Mouse (Mus musculus) limb, embryonic 11.5 days (tissue): ENCODE data around the gene Diexf. TPM values are rescaled to one million over a fixed set of nuclear protein-coding genes. Genes with fewer than 3 reads are reported as not detected.

Experiments used
- ATAC-seq: fragments of 200-750 bp; cut with Nextera tagmentation; 2 replicates; pipeline ENCODE4 v1.8.0; 2017; ENCODE audit warnings: low read depth; ENCODE audit not compliant: insufficient number of reproducible peaks, low FRiP score, low TSS enrichment
- DNase-seq: peaks from one replicate; pipeline ENCODE4 v3.0.0-alpha.2; 2015; ENCODE audit warnings: low spot score
- H3K27ac ChIP-seq: fragments of 300-500 bp; sonication (generic); replicated peaks from 2 replicates; pipeline ENCODE4 v1.5.1; 2014; ENCODE audit warnings: low read depth, mild to moderate bottlenecking, low read length
- H3K27me3 ChIP-seq: fragments of 300-500 bp; sonication (generic); 2 replicates; pipeline ENCODE4 v1.6.1; 2014; ENCODE audit warnings: mild to moderate bottlenecking, low read length, mixed read lengths; ENCODE audit not compliant: control insufficient read depth, insufficient read depth
- H3K36me3 ChIP-seq: fragments of 300-500 bp; sonication (generic); 2 replicates; pipeline ENCODE4 v1.6.1; 2014; ENCODE audit warnings: mild to moderate bottlenecking, low read length, moderate library complexity, mixed read lengths; ENCODE audit not compliant: control insufficient read depth, insufficient read depth
- H3K4me1 ChIP-seq: fragments of 300-500 bp; sonication (generic); 2 replicates; pipeline ENCODE4 v1.6.1; 2014; ENCODE audit warnings: low read length, mixed read lengths; ENCODE audit not compliant: control insufficient read depth, insufficient read depth
- H3K4me2 ChIP-seq: fragments of 300-500 bp; sonication (generic); 2 replicates; pipeline ENCODE4 v1.6.1; 2014; ENCODE audit warnings: low read depth, mild to moderate bottlenecking, moderate library complexity; ENCODE audit not compliant: severe bottlenecking
- H3K4me3 ChIP-seq: fragments of 300-500 bp; sonication (generic); 2 replicates; pipeline ENCODE4 v1.5.1; 2014; ENCODE audit warnings: low read depth, low read length
- H3K9ac ChIP-seq: fragments of 300-500 bp; sonication (generic); 2 replicates; pipeline ENCODE4 v1.6.1; 2014; ENCODE audit warnings: mild to moderate bottlenecking, low read length
- H3K9me3 ChIP-seq: fragments of 300-500 bp; sonication (generic); 2 replicates; pipeline ENCODE4 v1.6.1; 2016; ENCODE audit warnings: low read length; ENCODE audit not compliant: control insufficient read depth
- WGBS: fragments of 180-500 bp; shearing (Covaris S2); extraction: QIAGEN DNeasy Blood & Tissue Kit; methylation state at CpG from one replicate; pipeline ENCODE4 v1.1.7; 2014; 5-methylcytosine and 5-hydroxymethylcytosine counted together
- polyA plus RNA-seq: library from polyadenylated mRNA; unstranded; fragments of >200 nt; fragmentation: Nextera tagmentation; extraction: Ambion mirVana; gene quantifications from 2 replicates; pipeline ENCODE4 v1.2.1, GENCODE M21; 2014

The Diexf gene
- polyA plus RNA-seq, 1 experiment from 2014 or later = 12.2 TPM

GRCm38 (mm10) chr1:193122793-193123192, 7.3 kb downstream of the Diexf start:
- H3K27ac ChIP-seq = no peak overlapping the region
- H3K4me2 ChIP-seq = no peak overlapping the region
- ATAC-seq (no peak), DNase-seq (no peak)
- H3K27me3 ChIP-seq = no peaks in the 10 kb centered on the region
- no peaks in the 10 kb centered on the region for H3K4me1 ChIP-seq
- no peak overlapping the region for H3K4me3 ChIP-seq
- WGBS = 92% methylated on average over 7 of the region's 7 CpGs
- no peaks in the 10 kb centered on the region for H3K9me3 ChIP-seq
- peaks cover 18% of the 10 kb centered on the region for H3K36me3 ChIP-seq
- no peak overlapping the region for H3K9ac ChIP-seq

GRCm38 (mm10) chr1:193112093-193112492, 18.0 kb downstream of the Diexf start:
- 95% methylated on average over 9 of the region's 9 CpGs for WGBS
- no peak overlapping the region for H3K27ac ChIP-seq
- no peak overlapping the region for H3K4me2 ChIP-seq
- H3K36me3 ChIP-seq = peaks cover 40% of the 10 kb centered on the region
- H3K4me1 ChIP-seq = no peaks in the 10 kb centered on the region
- H3K9me3 ChIP-seq = no peaks in the 10 kb centered on the region
- DNase-seq = no peak
- H3K4me3 ChIP-seq = no peak overlapping the region
- H3K27me3 ChIP-seq = no peaks in the 10 kb centered on the region
- no peak for ATAC-seq
- H3K9ac ChIP-seq = no peak overlapping the region

- 79% methylated on average over 3 of the region's 3 CpGs for WGBS
- H3K27me3 ChIP-seq = no peaks in the 10 kb centered on the region
- no peak overlapping the region for H3K27ac ChIP-seq
- peaks cover 10% of the 10 kb centered on the region for H3K36me3 ChIP-seq
- no peak overlapping the region for H3K4me3 ChIP-seq
- H3K4me1 ChIP-seq = no peaks in the 10 kb centered on the region
- no peak for ATAC-seq
- no peaks in the 10 kb centered on the region for H3K9me3 ChIP-seq
- no peak overlapping the region for H3K9ac ChIP-seq
- no peak overlapping the region for H3K4me2 ChIP-seq
- DNase-seq = no peak
Observed at GRCm38 (mm10) chr1:193102996-193103395, 27.1 kb downstream of the Diexf start.

- Histone ChIP-seq H3K9ac (no peak overlapping the region), H3K27ac (no peak overlapping the region), H3K4me1 (no peaks in the 10 kb centered on the region), H3K9me3 (no peaks in the 10 kb centered on the region), H3K36me3 (peaks cover 8% of the 10 kb centered on the region), H3K4me3 (no peak overlapping the region), H3K4me2 (no peak overlapping the region), H3K27me3 (no peaks in the 10 kb centered on the region)
- WGBS = 89% methylated on average over 5 of the region's 5 CpGs
- DNase-seq (no peak), ATAC-seq (no peak)
Observed at GRCm38 (mm10) chr1:193102556-193102955, 27.5 kb downstream of the Diexf start.

- Histone ChIP-seq H3K36me3 (peaks cover 3% of the 10 kb centered on the region; the same call in 1 of the 2 replicates), H3K9me3 (no peaks in the 10 kb centered on the region), H3K4me1 (no peaks in the 10 kb centered on the region), H3K27me3 (no peaks in the 10 kb centered on the region), H3K9ac (no peak overlapping the region), H3K4me2 (no peak overlapping the region), H3K4me3 (no peak overlapping the region), H3K27ac (no peak overlapping the region)
- 50% methylated on average over 4 of the region's 4 CpGs for WGBS
- no peak for DNase-seq
- no peak for ATAC-seq
Observed at GRCm38 (mm10) chr1:193102029-193102428, 28.0 kb downstream of the Diexf start.

GRCm38 (mm10) chr1:193098946-193099345, 31.1 kb downstream of the Diexf start:
- H3K4me1 ChIP-seq = no peaks in the 10 kb centered on the region
- H3K9ac ChIP-seq = no peak overlapping the region
- WGBS = 91% methylated on average over 3 of the region's 3 CpGs
- H3K4me2 ChIP-seq = no peak overlapping the region
- no peak for DNase-seq
- no peak overlapping the region for H3K27ac ChIP-seq
- ATAC-seq = no peak
- no peaks in the 10 kb centered on the region for H3K9me3 ChIP-seq
- no peaks in the 10 kb centered on the region for H3K36me3 ChIP-seq
- H3K27me3 ChIP-seq = no peaks in the 10 kb centered on the region
- no peak overlapping the region for H3K4me3 ChIP-seq

- H3K9me3 ChIP-seq = no peaks in the 10 kb centered on the region
- H3K4me3 ChIP-seq = no peak overlapping the region
- no peak overlapping the region for H3K9ac ChIP-seq
- no peak overlapping the region for H3K27ac ChIP-seq
- H3K4me2 ChIP-seq = no peak overlapping the region
- no peaks in the 10 kb centered on the region for H3K36me3 ChIP-seq
- no peaks in the 10 kb centered on the region for H3K4me1 ChIP-seq
- no peaks in the 10 kb centered on the region for H3K27me3 ChIP-seq
- DNase-seq (no peak), ATAC-seq (no peak)
- WGBS = 85% methylated on average over 3 of the region's 3 CpGs
Observed at GRCm38 (mm10) chr1:193093596-193093995, 36.5 kb downstream of the Diexf start.

GRCm38 (mm10) chr1:193092771-193093170, 37.3 kb downstream of the Diexf start:
- DNase-seq (no peak), ATAC-seq (no peak)
- no peaks in the 10 kb centered on the region for H3K4me1 ChIP-seq
- H3K36me3 ChIP-seq = no peaks in the 10 kb centered on the region
- H3K9ac ChIP-seq = no peak overlapping the region
- H3K4me3 ChIP-seq = no peak overlapping the region
- no peak overlapping the region for H3K27ac ChIP-seq
- H3K9me3 ChIP-seq = no peaks in the 10 kb centered on the region
- 58% methylated on average over 1 of the region's 1 CpGs for WGBS
- H3K27me3 ChIP-seq = no peaks in the 10 kb centered on the region
- H3K4me2 ChIP-seq = no peak overlapping the region

- Histone ChIP-seq H3K4me2 (no peak overlapping the region), H3K4me1 (peaks cover 5% of the 10 kb centered on the region), H3K36me3 (no peaks in the 10 kb centered on the region), H3K4me3 (no peak overlapping the region), H3K9ac (no peak overlapping the region), H3K9me3 (no peaks in the 10 kb centered on the region), H3K27me3 (no peaks in the 10 kb centered on the region), H3K27ac (no peak overlapping the region)
- WGBS = 87% methylated on average over 11 of the region's 11 CpGs
- DNase-seq = no peak
- no peak for ATAC-seq
Observed at GRCm38 (mm10) chr1:193090894-193091293, 39.2 kb downstream of the Diexf start.
